Mouse (Mus musculus) embryonic facial prominence, embryonic 14.5 days (tissue): Measurements from ENCODE around the gene Clnk. TPM values are rescaled to one million over a fixed set of nuclear protein-coding genes. Genes with fewer than 3 reads are reported as not detected.
"Not testable (repeated sequence)": the region's sequence is repeated elsewhere in the genome, so short reads cannot be mapped to it uniquely, and the experiment has no call there.

Experiments
- ATAC-seq: fragments of 200-750 bp; cut with Nextera tagmentation; 2 replicates; pipeline ENCODE4 v1.8.0; 2017; ENCODE audit warnings: low read depth, moderate number of reproducible peaks, moderate TSS enrichment
- DNase-seq: peaks from one replicate; pipeline ENCODE4 v3.0.0-alpha.2; 2015; ENCODE audit warnings: low spot score
- H3K27ac ChIP-seq: fragments of 300-500 bp; sonication (generic); replicated peaks from 2 replicates; pipeline ENCODE4 v1.5.1; 2014; ENCODE audit warnings: low read depth, mild to moderate bottlenecking, low read length, moderate library complexity
- H3K27me3 ChIP-seq: fragments of 300-500 bp; sonication (generic); replicated peaks from 2 replicates; pipeline ENCODE4 v1.6.1; 2014; ENCODE audit warnings: low read length; ENCODE audit not compliant: control insufficient read depth, insufficient read depth
- H3K36me3 ChIP-seq: fragments of 300-500 bp; sonication (generic); 2 replicates; pipeline ENCODE4 v1.6.1; 2014; ENCODE audit warnings: low read length, mixed read lengths; ENCODE audit not compliant: control insufficient read depth, insufficient read depth
- H3K4me1 ChIP-seq: fragments of 300-500 bp; sonication (generic); 2 replicates; pipeline ENCODE4 v1.6.1; 2014; ENCODE audit warnings: antibody characterized with exemption, low read length; ENCODE audit not compliant: control insufficient read depth, insufficient read depth
- H3K4me2 ChIP-seq: fragments of 300-500 bp; sonication (generic); 2 replicates; pipeline ENCODE4 v1.6.1; 2014; ENCODE audit warnings: low read depth, mild to moderate bottlenecking, low read length, moderate library complexity, mixed read lengths
- H3K4me3 ChIP-seq: fragments of 300-500 bp; sonication (generic); 2 replicates; pipeline ENCODE4 v1.5.1; 2014; ENCODE audit warnings: low read depth, mild to moderate bottlenecking, low read length
- H3K9ac ChIP-seq: fragments of 300-500 bp; sonication (generic); 2 replicates; pipeline ENCODE4 v1.6.1; 2014; ENCODE audit warnings: low read depth, mild to moderate bottlenecking, low read length, moderate library complexity, mixed read lengths
- H3K9me3 ChIP-seq: fragments of 300-500 bp; sonication (generic); 2 replicates; pipeline ENCODE4 v1.6.1; 2016; ENCODE audit warnings: low read length; ENCODE audit not compliant: control insufficient read depth
- WGBS: fragments of 180-500 bp; shearing (Covaris S2); extraction: QIAGEN DNeasy Blood & Tissue Kit; methylation state at CpG from one replicate; pipeline ENCODE4 v1.1.7; 2014; 5-methylcytosine and 5-hydroxymethylcytosine counted together
- polyA plus RNA-seq: library from polyadenylated mRNA; unstranded; fragments of >200 nt; fragmentation: Nextera tagmentation; extraction: Ambion mirVana; gene quantifications from 2 replicates; pipeline ENCODE4 v1.2.1, GENCODE M21; 2014

Gene Clnk
- polyA plus RNA-seq, result 0.17 TPM in 1 of 2 replicates, not detected in the other

DNA sequence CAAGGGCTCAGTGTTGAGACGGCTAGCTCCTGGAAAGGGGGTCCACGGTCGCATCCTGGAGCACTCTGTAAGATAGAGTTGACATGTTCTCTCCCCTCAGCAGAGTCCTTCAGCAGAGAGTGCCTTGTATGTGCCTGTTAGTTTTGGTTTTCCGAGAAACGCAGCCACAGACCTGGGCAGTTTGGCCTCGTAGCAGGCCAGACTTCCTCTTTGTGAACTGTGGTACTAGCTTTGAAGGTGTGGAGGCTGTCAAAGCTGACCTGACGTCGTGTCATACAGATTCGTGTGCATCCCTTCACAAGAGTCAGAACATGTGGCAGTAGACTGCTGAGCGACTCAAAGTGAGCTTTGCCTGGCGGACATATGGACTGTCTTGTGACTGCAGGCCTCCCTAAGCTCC lies at the start of gene Clnk:
TSS of gene Clnk (minus strand) at position 191 of the 400 bp plus-strand sequence.
- Histone ChIP-seq H3K9ac (no peak within 1 kb of the TSS), H3K27me3 (no peaks in the 10 kb centered on the region), H3K36me3 (no peaks in the 10 kb centered on the region), H3K4me3 (no peak within 1 kb of the TSS), H3K4me1 (peaks cover under 1% of the 10 kb centered on the region; the same call in 1 of the 2 replicates), H3K27ac (no peak within 1 kb of the TSS), H3K9me3 (no peaks in the 10 kb centered on the region), H3K4me2 (no peak within 1 kb of the TSS)
- DNase-seq (no peak), ATAC-seq (no peak)
- 78% methylated on average over 11 of the region's 11 CpGs for WGBS

- no peaks in the 10 kb centered on the region for H3K9me3 ChIP-seq
- no peak for DNase-seq
- no peaks in the 10 kb centered on the region for H3K27me3 ChIP-seq
- WGBS, result 38% methylated on average over 3 of the region's 3 CpGs
- H3K4me3 ChIP-seq, result no peak overlapping the region
- ATAC-seq, result no peak
- no peak overlapping the region for H3K9ac ChIP-seq
- no peak overlapping the region for H3K27ac ChIP-seq
- no peaks in the 10 kb centered on the region for H3K4me1 ChIP-seq
- no peaks in the 10 kb centered on the region for H3K36me3 ChIP-seq
- no peak overlapping the region for H3K4me2 ChIP-seq
Observed at GRCm38 (mm10) chr5:38905271-38905670, 28.7 kb upstream of the Clnk start.

- WGBS, result 87% methylated on average over 3 of the region's 3 CpGs
- no peaks in the 10 kb centered on the region for H3K9me3 ChIP-seq
- H3K27me3 ChIP-seq, result no peaks in the 10 kb centered on the region
- H3K4me3 ChIP-seq, result no peak overlapping the region
- H3K4me1 ChIP-seq, result no peaks in the 10 kb centered on the region
- no peak overlapping the region for H3K4me2 ChIP-seq
- DNase-seq (no peak), ATAC-seq (no peak)
- no peak overlapping the region for H3K27ac ChIP-seq
- H3K36me3 ChIP-seq, result no peaks in the 10 kb centered on the region
- no peak overlapping the region for H3K9ac ChIP-seq
Observed at GRCm38 (mm10) chr5:38904528-38905044, 28.0 kb upstream of the Clnk start.

DNA sequence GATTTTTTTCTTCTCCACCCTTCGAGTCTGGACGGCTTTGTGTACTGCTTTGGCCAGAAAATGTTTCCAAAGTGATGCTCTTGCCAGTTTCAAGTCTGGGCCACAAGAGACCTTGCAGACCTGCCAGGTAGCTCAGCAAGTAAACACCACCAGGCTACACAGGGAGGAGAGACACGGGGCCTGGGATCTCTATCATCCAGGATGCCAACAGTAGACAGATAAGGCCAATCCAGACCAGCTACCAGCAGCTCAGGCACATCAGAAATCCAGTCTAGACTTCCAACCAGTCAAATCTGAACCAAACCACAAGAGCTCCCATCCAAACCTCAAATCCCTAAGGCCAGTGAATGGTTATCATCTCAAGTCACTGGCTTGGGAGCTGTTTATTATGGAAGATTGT lies 26.3 kb upstream of the Clnk start:
- 80% methylated on average over 3 of the region's 3 CpGs for WGBS
- Histone ChIP-seq H3K4me3 (no peak overlapping the region), H3K4me2 (no peak overlapping the region), H3K9ac (no peak overlapping the region), H3K9me3 (no peaks in the 10 kb centered on the region), H3K27me3 (no peaks in the 10 kb centered on the region), H3K27ac (no peak overlapping the region), H3K4me1 (0 out of 2 replicates have a peak, but pooled peaks cover 3% of the 10 kb centered on the region), H3K36me3 (no peaks in the 10 kb centered on the region)
- no peak for DNase-seq
- no peak for ATAC-seq

DNA sequence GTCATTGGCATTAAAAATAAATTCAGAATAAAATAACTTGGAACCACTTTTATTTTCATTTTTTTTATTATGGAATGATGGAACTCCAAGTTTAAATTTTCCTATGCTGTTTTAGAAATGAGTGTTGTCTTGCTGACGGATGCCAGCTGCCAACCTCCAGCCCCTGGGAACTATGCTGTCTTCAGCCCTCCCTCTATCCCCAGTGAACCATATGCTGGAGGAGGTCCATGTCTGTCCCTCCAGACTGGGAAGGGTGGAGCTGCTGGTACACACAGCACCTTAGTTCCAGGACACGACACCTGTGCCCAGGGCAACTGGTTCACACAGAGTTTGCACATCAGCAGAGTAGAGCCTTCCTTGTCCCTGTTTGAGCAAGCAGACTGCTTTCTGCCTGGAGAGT lies 22.4 kb upstream of the Clnk start:
- no peak overlapping the region for H3K4me3 ChIP-seq
- no peaks in the 10 kb centered on the region for H3K9me3 ChIP-seq
- H3K27ac ChIP-seq, result no peak overlapping the region
- H3K4me2 ChIP-seq, result no peak overlapping the region
- H3K27me3 ChIP-seq, result no peaks in the 10 kb centered on the region
- no peak overlapping the region for H3K9ac ChIP-seq
- WGBS, result 51% methylated on average over 2 of the region's 2 CpGs
- 0 out of 2 replicates have a peak, but pooled peaks cover 3% of the 10 kb centered on the region for H3K4me1 ChIP-seq
- no peak for ATAC-seq
- no peak for DNase-seq
- no peaks in the 10 kb centered on the region for H3K36me3 ChIP-seq

DNA sequence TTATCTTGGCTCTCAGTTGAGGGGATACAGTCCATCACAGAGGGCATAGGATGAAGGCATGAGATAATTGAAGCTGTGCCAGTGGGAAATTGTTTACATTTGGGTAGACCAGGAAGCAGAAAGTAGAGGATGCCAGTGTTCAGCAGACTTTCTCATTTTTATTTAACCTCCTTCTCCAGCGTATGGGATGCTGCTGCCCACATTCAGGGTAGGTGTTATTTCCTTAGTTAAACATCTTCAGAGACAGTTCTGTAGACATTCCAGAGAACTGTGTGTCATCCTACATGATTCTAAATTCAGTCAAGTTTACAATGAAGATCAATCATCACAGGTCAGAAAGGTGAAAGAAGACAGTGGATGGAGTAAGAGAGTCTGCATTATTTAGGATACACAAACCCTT lies 12.0 kb upstream of the Clnk start:
- no peak for ATAC-seq
- Histone ChIP-seq H3K9ac (no peak overlapping the region), H3K27ac (no peak overlapping the region), H3K36me3 (no peaks in the 10 kb centered on the region), H3K4me1 (no peaks in the 10 kb centered on the region), H3K4me3 (no peak overlapping the region), H3K27me3 (no peaks in the 10 kb centered on the region), H3K9me3 (0 out of 2 replicates have a peak, but pooled peaks cover 4% of the 10 kb centered on the region), H3K4me2 (no peak overlapping the region)
- DNase-seq, result no peak
- WGBS, result 83% methylated on average over 1 of the region's 1 CpGs

DNA sequence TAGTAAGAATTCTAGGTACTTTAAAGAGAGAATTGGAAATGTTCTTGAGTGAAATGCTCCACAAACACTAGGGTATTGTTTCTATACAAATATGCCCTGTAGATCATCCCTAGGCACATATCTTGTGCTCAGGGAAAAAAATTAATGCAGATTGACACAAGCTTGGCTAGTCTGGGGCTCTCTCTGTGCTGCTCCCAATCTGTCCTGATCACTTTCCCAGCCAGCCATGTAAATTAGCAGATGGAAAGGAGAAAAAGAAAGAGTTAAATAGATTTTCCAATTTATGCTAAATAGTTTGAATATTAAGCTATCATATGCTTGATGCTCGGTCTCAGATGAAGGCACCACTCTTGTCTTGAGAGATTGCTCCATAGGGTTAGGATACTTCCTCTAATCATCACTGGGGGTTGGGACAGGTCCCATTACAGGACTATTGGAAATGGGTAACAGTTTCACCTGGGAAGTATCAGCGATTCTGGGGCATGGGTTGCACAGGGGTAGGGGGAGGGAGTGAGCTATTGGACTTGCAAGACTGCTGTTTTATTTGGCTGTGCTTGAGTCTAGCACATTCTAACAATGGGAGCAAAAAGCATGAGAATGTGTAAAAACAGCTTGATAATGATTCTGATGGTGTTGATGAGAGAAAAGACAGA lies 10.1 kb upstream of the Clnk start:
- ATAC-seq (no peak), DNase-seq (no peak)
- Histone ChIP-seq H3K27me3 (no peaks in the 10 kb centered on the region), H3K4me2 (no peak overlapping the region), H3K4me1 (peaks cover 8% of the 10 kb centered on the region), H3K9me3 (0 out of 2 replicates have a peak, but pooled peaks cover 4% of the 10 kb centered on the region), H3K27ac (no peak overlapping the region), H3K4me3 (no peak overlapping the region), H3K9ac (no peak overlapping the region), H3K36me3 (no peaks in the 10 kb centered on the region)
- 76% methylated on average over 2 of the region's 2 CpGs for WGBS

DNA sequence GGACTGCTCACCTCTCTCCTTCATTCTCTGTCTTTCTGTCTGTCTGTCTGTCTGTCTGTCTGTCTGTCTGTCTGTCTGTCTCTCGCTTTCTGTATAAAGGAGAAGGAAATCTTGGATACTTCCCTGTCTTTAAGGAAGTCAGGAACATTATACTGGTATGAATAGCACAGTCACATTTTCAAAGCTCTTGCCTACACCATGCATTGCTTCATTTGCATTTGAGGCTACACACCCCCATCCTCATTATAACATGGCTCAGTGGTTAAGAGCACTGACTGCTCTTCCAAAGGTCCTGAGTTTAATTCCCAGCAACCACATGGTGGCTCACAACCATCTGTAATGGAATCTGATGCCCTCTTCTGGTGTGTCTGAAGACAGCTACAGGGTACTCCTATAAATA lies 6.0 kb upstream of the Clnk start:
- H3K4me1 ChIP-seq, H3K9me3 ChIP-seq, H3K27me3 ChIP-seq, H3K36me3 ChIP-seq, H3K4me2 ChIP-seq, H3K4me3 ChIP-seq, H3K9ac ChIP-seq, DNase-seq, ATAC-seq: not testable (repeated sequence)
- H3K27ac ChIP-seq, result peak overlapping the region; percentile 46
- 89% methylated on average over 1 of the region's 1 CpGs for whole genome bisulfite sequencing
